Mouse (Mus musculus): ENCODE data around the gene Smarca2.
"Not testable (repeated sequence)": the region's sequence is repeated elsewhere in the genome, so short reads cannot be mapped to it uniquely, and the experiment has no call there.

Gene Smarca2

DNA sequence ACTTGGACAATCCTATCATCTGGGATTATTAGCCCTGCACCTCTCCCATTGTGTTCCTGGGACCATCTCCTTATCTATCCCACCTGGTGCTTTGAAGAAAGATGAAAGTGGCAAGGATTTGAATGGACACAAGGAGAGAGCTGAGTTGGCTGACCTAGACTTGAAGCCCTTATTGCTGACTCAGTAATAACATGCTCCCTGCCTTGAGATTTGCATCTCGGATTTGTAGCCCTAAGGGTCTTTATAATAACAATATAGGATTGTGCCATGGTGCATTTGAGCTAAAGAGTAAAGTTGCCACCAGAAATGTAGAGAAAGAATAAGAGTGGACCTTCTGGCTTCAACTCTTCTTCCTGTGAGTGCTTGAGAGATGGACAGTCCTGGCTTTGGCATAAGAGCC is 11.4 kb downstream of the Smarca2 start:
- no peak for DNase-seq (ENCODE audit: low spot score)

DNA sequence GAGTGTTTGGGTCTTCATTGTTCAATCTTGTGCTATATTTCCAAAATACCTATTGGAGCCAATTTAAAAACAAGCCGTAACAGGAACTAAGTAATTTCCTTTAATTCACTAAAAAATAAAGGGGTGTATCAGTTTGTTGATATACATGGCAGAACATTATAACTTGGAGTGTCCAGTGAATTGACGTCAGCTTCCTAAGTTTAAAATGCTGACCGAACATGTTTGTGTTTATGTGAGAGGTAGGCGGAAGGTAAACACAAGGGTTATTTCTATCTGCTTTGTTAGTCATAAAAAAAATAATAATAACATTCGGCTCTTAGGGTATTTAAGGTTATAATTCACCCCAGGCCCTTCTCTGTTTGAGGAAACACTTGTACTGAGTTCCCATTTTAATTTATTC is 12.4 kb downstream of the Smarca2 start:
- DNase-seq (ENCODE audit: low spot score) = no peak

GRCm38 (mm10) chr19:26630712-26631235 is 25.9 kb downstream of the Smarca2 start:
- no peak for DNase-seq (ENCODE audit: low spot score)

DNA sequence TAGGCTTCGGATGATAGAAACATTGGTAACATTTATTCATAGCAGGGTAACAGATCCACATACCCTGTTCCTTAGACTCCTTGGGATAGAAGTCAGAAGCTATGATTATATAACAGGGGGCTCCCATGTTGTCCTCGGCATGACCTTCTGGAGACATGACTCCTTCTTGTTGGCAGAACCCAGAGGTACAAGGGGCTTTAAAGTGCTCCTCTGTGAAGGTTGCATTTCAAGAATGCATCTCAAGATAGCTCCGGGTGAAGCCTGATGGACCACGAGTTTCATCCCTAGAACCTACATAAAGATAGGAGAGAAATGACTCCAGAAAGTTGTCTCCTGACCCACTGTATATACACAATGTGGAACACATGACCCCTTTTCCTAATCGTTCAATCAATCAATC is 27.4 kb downstream of the Smarca2 start:
- DNase-seq (ENCODE audit: low spot score) = no peak

DNA sequence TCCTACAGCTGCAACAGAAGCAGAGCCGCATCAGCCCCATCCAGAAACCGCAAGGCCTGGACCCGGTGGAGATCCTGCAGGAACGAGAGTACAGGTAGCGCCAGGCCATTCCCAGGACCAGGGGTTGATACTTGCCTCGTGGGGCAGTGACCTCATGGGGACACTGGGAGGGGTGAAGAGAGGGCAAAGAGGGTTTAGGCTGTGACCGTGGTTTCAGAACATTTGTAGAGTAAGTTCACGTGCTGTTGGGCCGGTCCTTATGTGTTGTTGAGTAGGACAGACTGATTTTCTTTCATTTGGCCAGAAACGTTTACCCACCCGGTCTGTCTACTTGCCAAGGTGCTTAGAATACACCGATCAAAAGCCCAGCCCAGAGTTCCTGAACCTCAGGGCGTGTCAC is 35.7 kb downstream of the Smarca2 start:
- DNase-seq (ENCODE audit: low spot score) = no peak

- DNase-seq (ENCODE audit: low spot score) = no peak
These were observed 36.4 kb downstream of the Smarca2 start for GRCm38 (mm10) chr19:26641269-26641668.

DNA sequence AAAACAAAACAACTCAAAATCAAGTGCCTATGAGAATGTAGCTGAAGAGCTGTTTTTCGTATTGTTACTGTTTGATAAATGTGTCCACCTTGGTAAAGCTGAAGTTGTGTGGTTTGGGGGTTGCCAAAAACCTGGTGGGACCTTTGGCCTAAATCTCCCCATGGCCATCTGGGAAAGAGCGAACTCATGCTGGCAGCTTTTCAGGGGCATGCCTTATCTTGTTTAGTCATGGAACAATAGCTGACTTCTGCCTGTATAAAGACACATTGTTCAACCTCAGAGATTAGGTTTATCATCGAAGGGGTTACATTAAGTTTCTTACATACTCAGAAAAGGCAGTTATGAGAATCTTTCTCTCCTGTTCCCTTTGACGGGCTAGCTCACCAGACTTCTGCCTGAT is 38.2 kb downstream of the Smarca2 start:
- no peak for DNase-seq (ENCODE audit: low spot score)

- DNase-seq (ENCODE audit: low spot score) = no peak
These were observed 39.1 kb downstream of the Smarca2 start for GRCm38 (mm10) chr19:26643936-26644335.

- DNase-seq (ENCODE audit: low spot score) = no peak
These were observed 40.2 kb downstream of the Smarca2 start for GRCm38 (mm10) chr19:26645016-26645415.

DNA sequence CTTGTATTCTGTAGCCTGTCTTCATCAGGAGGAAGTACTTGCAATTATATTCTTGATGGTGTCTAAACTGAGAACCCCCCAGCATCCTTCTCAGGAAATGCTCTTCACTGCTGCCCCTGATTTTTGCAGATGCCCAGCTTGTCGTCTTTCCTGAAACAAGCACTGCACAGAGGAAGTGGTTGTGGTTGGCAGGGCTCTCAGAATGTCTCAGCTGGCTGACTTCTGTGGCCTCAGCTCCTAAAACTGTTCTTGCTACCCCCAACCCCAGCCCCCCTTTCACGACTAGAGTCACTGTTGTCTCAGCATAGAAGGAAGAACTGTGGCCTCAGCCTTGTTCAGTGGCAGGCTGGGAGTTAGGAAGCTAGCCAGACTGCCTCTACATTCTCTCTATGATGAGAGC is 41.3 kb downstream of the Smarca2 start:
- peak; percentile 87 for DNase-seq (ENCODE audit: low spot score)

DNA sequence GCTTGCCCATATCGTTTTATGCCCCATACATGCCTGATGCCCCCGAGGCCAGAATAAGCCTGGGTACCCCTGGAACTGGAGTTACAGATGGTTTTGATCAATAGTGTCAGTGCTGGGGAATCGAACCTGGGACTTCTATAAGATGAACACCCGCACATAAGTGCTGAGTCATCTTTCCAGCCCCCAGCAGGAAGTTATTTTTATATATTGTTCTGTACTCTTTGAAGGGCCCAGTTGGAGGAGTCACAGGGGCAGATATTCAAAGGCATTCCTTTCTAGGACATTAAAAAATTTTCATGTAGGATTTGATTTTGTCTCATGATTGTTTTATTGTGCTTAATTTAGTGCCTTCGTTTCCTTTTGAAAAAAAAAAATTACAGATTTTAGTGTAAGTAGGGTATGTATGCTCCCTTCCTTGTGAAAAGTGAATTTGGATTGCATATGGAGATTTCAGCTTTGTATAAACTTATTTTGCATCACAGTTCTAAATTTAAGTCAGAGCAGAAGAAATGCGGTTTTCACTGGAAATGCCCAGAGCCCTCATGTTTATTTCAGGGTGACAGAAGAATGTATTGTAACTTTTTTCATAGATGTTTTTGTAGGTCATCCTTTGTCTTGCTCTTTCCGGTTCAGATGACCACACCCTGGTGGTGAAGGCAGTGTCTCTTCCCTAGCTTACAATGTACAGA is 45.9 kb downstream of the Smarca2 start:
- DNase-seq (ENCODE audit: low spot score) = no peak

DNA sequence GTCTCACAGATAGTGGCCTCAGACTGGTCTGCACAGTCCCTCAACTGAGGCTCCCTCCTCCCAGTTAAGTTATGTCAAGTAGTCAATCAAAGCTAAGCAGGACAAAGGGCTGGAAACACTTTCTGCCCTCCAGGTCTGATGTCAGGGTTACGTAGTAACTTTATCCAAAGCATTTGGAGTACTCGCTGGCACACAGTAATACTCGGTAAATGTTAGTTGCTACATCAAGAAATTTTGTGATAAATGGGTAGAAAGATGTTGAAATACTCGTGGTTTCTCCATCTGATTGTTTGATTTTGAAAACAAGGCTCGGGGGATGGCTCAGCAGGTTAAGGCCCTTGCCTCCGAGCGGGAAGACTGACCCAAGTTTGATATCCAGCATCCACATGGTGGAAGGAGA is 53.5 kb downstream of the Smarca2 start:
- no peak for DNase-seq (ENCODE audit: low spot score)

DNA sequence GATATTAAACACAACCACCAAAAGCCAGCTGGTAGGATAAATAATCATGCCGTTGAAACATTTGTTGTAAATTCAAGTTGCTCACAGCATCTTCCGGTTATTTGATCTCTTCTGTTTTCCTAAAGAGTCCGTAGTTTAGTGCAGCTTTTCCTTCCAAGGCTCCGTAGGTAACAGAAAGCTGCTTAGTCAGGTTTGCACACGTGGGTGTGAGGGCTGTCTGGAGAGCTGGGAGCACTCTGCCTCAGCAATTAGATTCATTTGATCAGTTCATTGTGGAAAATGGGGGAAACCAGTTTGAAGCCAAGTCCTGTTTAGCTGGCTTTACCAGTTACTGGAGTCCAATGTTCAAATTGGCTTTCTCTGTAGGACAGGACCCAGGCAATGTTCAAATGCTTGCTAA is 55.1 kb downstream of the Smarca2 start:
- DNase-seq (ENCODE audit: low spot score) = no peak

DNA sequence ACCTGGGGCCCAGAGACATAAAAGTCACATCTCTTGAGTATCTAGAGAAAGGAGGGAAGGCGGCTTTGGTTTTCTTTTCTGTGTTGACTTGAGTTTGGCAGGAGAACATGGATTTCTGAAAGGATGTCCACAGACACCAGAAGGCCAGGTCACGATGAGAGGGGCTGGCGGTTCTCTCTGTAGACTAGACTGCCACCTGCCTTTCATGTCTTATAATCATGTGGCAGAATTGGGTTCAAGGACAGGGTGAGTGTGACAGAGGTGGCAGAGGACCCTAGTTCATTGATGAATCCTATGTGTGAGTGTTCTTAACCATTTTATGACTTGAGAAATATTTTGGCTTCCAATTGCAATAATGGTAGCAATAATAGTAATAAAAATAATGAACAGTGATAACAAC is 56.3 kb downstream of the Smarca2 start:
- no peak for DNase-seq (ENCODE audit: low spot score)

DNA sequence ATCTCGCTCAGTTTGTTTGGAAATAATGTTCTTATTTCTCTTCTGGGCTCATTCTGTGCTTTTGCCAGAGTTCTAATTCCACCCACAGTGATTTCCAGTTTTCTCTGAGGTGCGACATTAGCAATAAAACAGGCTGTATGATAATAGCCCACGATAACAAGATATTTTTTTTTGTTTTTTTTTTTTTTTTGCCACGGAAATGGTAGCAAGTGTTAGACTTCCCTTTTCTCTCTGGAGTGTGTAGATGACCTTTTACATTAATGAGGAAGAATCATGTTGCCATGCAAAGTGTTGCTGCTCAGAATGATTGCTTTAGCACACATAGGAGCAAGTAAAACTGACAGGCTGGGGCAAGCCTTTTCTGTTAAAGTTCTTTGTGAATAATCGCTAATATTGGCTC is 61.5 kb downstream of the Smarca2 start:
- no peak for DNase-seq (ENCODE audit: low spot score)

DNA sequence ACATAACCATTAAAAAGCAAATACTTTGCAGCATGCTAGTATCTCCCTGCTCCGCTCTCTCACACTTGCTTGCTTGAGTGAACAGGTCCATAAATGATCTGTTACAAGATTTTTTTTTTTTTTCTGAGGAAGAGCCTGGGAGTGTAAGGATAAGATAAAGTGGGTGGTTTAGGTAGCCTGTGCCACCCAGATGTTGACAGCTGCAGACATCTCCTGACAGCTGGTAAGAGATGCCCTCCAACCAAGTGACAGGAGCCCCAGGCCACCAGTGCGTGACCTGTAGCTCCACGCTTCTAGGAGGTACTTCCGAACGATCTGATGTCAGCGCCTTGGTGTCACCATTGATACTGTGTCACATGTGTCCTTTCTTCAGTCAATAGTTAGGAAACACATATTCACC is 65.2 kb downstream of the Smarca2 start:
- DNase-seq (ENCODE audit: low spot score) = no peak

DNA sequence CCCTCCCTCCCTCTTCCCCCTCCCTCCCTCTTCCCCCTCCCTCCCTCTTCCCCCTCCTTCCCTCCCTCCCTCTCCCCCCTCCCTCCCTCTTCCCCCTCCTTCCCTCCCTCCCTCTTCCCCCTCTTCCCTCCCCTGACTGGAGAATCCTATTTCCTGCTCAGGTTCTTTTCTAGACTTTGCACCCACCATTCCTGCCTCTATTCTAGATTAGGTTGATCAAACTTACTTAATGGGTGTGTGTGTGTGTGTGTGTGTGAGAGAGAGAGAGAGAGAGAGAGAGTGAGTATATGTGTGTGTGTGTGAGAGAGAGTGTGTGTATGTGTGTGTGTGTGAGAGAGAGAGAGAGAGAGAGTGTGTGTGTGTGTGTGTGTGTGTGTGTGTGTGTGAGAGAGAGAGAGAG is 66.6 kb downstream of the Smarca2 start:
- DNase-seq (ENCODE audit: low spot score) = not testable (repeated sequence)

DNA sequence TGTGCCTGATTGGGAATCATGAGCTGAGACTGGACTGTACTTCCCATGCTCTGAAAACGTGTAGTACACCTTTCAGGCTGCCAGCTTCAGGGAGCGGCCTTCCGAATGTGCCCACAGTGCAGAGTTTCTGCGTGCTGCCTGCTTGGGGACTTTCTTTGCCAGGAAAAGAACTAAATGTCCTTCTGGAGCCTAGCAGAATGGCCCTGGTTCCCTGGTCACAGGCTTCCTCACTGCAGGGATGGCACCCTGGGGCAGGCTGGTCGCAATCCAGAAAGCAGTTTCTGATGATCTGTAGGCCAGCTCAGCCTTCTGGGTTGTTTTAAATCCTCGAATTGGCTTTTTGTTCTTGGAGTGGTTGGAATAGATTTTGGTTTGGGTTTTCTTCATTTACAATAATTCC is 71.1 kb downstream of the Smarca2 start:
- no peak for DNase-seq (ENCODE audit: low spot score)

DNA sequence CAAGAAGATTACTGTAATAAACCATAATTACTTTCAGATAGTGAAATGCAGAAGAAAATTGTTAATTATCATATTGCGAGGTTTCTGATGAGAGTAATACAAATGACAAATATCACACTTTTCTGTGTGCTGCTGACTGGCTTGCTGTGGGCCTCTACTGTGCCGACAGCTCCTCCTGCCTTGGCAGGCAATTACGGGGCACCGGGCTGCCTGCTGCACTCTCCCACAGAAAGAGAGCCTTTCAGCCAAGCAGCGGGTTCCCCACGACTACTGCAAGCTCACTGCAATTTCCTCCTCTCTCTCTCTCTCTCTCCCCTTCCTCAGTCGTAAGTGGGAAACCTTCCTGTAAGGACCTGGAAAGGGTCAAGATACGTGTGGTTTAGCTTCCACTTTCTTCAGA is 73.7 kb downstream of the Smarca2 start:
- no peak for DNase-seq (ENCODE audit: low spot score)

DNA sequence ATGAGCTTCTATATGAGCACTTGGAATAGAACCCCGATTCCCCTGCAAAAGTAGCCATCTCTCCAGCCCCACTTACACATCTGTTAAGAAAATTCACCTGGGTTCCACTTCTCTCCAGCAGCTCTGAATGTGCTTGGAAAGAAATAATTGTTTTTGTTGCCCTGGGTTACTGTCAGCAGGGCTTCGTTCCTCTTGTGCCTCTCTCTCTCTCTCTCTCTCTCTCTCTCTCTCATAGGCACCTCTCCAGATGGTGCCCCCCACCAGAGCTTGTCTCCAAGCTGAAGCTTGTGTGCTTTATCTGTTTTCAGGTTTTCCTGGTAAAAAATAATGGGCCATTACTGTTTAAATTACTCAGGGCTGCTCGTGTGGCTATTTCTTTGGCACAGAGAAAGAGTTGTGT is 74.8 kb downstream of the Smarca2 start:
- DNase-seq (ENCODE audit: low spot score) = no peak

DNA sequence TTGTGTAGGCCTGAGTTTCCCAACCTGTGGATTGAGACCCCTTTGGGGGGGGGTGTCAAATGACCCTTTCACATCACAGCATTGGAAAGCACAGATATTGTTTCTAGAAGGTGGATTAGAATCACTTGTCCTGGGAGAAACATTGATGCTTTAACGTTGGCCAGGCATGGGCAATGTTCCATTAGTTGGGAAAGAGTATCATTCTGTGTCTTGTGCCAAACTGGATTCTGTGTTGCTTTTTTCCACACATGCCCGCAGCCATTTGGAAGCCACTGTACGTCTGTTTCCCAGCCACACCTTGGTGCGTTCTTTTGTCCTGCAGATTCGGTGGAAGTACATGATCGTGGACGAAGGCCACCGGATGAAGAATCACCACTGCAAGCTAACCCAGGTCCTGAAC is 76.7 kb downstream of the Smarca2 start:
- no peak for DNase-seq (ENCODE audit: low spot score)

DNA sequence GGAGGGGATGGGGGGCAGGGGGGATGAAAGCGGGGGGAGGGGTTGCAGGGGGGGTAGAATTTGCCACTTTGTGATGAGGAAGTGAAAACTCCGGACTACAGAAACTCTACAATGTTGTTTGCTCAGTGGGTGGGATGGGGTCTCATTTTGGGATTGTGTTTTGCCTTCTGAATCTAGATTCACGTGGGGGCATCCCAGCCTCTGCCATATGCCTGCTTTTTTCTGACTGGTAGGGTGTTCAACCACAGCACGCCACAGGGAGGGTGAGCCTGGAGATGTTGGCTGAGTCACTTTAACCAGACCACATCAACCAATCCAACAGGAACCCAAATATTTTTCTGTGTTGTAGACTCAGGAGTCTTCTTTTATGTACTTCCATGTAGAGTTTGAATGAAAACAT is 77.3 kb downstream of the Smarca2 start:
- no peak for DNase-seq (ENCODE audit: low spot score)

GRCm38 (mm10) chr19:26682731-26683130 is 77.9 kb downstream of the Smarca2 start:
- peak; percentile 7 for DNase-seq (ENCODE audit: low spot score)

GRCm38 (mm10) chr19:26683731-26684130 is 78.9 kb downstream of the Smarca2 start:
- DNase-seq (ENCODE audit: low spot score) = no peak

Measured in T-cell, adult 2 months (primary cell).